Mouse (Mus musculus): ENCODE data around the gene Gm13212. TPM values are rescaled to one million over a fixed set of nuclear protein-coding genes. Genes with fewer than 3 reads are reported as not detected.
A peak's percentile ranks its signal among the peaks of the same experiment; 100 is the strongest.
"Not testable (repeated sequence)": the region's sequence is repeated elsewhere in the genome, so short reads cannot be mapped to it uniquely, and the experiment has no call there.

The Gm13212 gene
- polyA plus RNA-seq (2015; fragmentation: Nextera tagmentation; extraction: Ambion mirVana) = 0.90 and 1.4 TPM in 2 replicates

- whole genome bisulfite sequencing = 22% methylated on average over 11 of the region's 11 CpGs
- H3K9ac ChIP-seq; H3K27ac ChIP-seq; H3K4me1 ChIP-seq; H3K36me3 ChIP-seq; H3K9me3 ChIP-seq; H3K27me3 ChIP-seq; ATAC-seq (ENCODE audit: insufficient number of reproducible peaks, insufficient read depth, low FRiP score, low TSS enrichment, low read depth): not testable (repeated sequence)
- Histone ChIP-seq H3K4me2 (peak within 1 kb of the TSS; percentile 39), H3K4me3 (peak within 1 kb of the TSS; percentile 30)
These were observed at the start of gene Gm13212 for GRCm38 (mm10) chr4:145585078-145585477. Gene Gm13212 (plus strand): TSS chr4:145585166.

GRCm38 (mm10) chr4:145543861-145544260, 41.1 kb upstream of the Gm13212 start:
- H3K9ac ChIP-seq; H3K36me3 ChIP-seq; H3K27me3 ChIP-seq; ATAC-seq (ENCODE audit: insufficient number of reproducible peaks, insufficient read depth, low FRiP score, low TSS enrichment, low read depth); H3K4me1 ChIP-seq; H3K4me3 ChIP-seq; H3K4me2 ChIP-seq; H3K27ac ChIP-seq: not testable (repeated sequence)
- WGBS = 70% methylated on average over 5 of the region's 5 CpGs
- peaks cover 24% of the 10 kb centered on the region for H3K9me3 ChIP-seq

- peaks cover 33% of the 10 kb centered on the region for H3K9me3 ChIP-seq
- H3K27me3 ChIP-seq; H3K9ac ChIP-seq; H3K36me3 ChIP-seq; H3K4me3 ChIP-seq; H3K27ac ChIP-seq; H3K4me2 ChIP-seq; ATAC-seq (ENCODE audit: insufficient number of reproducible peaks, insufficient read depth, low FRiP score, low TSS enrichment, low read depth); H3K4me1 ChIP-seq: not testable (repeated sequence)
- WGBS = 23% methylated on average over 2 of the region's 2 CpGs
These were observed 39.9 kb upstream of the Gm13212 start for GRCm38 (mm10) chr4:145545106-145545505.

GRCm38 (mm10) chr4:145545734-145546349, 39.1 kb upstream of the Gm13212 start:
- H3K9me3 ChIP-seq = peaks cover 36% of the 10 kb centered on the region
- H3K9ac ChIP-seq; H3K36me3 ChIP-seq; H3K4me2 ChIP-seq; H3K27ac ChIP-seq; H3K4me3 ChIP-seq; H3K4me1 ChIP-seq; H3K27me3 ChIP-seq; ATAC-seq (ENCODE audit: insufficient number of reproducible peaks, insufficient read depth, low FRiP score, low TSS enrichment, low read depth): not testable (repeated sequence)
- WGBS = 70% methylated on average over 6 of the region's 6 CpGs

GRCm38 (mm10) chr4:145546477-145546876, 38.5 kb upstream of the Gm13212 start:
- H3K9ac ChIP-seq; H3K27me3 ChIP-seq; H3K36me3 ChIP-seq; H3K4me2 ChIP-seq; H3K4me1 ChIP-seq; H3K27ac ChIP-seq; H3K4me3 ChIP-seq; ATAC-seq (ENCODE audit: insufficient number of reproducible peaks, insufficient read depth, low FRiP score, low TSS enrichment, low read depth): not testable (repeated sequence)
- peaks cover 35% of the 10 kb centered on the region for H3K9me3 ChIP-seq
- WGBS = 85% methylated on average over 3 of the region's 3 CpGs

- H3K27ac ChIP-seq = no peak overlapping the region
These were observed 28.3 kb upstream of the Gm13212 start for GRCm38 (mm10) chr4:145556680-145557079.

GRCm38 (mm10) chr4:145559505-145560099, 25.4 kb upstream of the Gm13212 start:
- Histone ChIP-seq H3K9ac (no peak overlapping the region), H3K4me3 (no peak overlapping the region), H3K4me2 (no peak overlapping the region), H3K36me3 (no peaks in the 10 kb centered on the region), H3K4me1 (no peaks in the 10 kb centered on the region), H3K27ac (no peak overlapping the region), H3K9me3 (peaks cover 13% of the 10 kb centered on the region), H3K27me3 (no peaks in the 10 kb centered on the region)
- ATAC-seq (ENCODE audit: insufficient number of reproducible peaks, insufficient read depth, low FRiP score, low TSS enrichment, low read depth) = no peak; the same call in 1 of the 2 replicates
- WGBS = 37% methylated on average over 3 of the region's 3 CpGs

More at GRCm38 (mm10) chr4:145556680-145557079, 28.3 kb upstream of the Gm13212 start:
- no peaks in the 10 kb centered on the region for H3K36me3 ChIP-seq
- peaks cover 21% of the 10 kb centered on the region for H3K9me3 ChIP-seq
- H3K4me3 ChIP-seq = no peak overlapping the region
- no peak for ATAC-seq (ENCODE audit: insufficient number of reproducible peaks, insufficient read depth, low FRiP score, low TSS enrichment, low read depth)
- no peaks in the 10 kb centered on the region for H3K27me3 ChIP-seq
- H3K4me1 ChIP-seq = no peaks in the 10 kb centered on the region
- H3K4me2 ChIP-seq = no peak overlapping the region
- H3K9ac ChIP-seq = no peak overlapping the region
- 66% methylated on average over 1 of the region's 1 CpGs for WGBS

GRCm38 (mm10) chr4:145564111-145564821, 20.7 kb upstream of the Gm13212 start:
- Histone ChIP-seq H3K9ac (no peak overlapping the region), H3K36me3 (no peaks in the 10 kb centered on the region), H3K9me3 (peaks cover 8% of the 10 kb centered on the region), H3K27me3 (no peaks in the 10 kb centered on the region), H3K4me1 (no peaks in the 10 kb centered on the region), H3K4me3 (no peak overlapping the region), H3K27ac (no peak overlapping the region), H3K4me2 (no peak overlapping the region)
- WGBS = 68% methylated on average over 3 of the region's 3 CpGs
- no peak for ATAC-seq (ENCODE audit: insufficient number of reproducible peaks, insufficient read depth, low FRiP score, low TSS enrichment, low read depth)

GRCm38 (mm10) chr4:145570461-145570860, 14.5 kb upstream of the Gm13212 start:
- H3K4me3 ChIP-seq; H3K36me3 ChIP-seq; H3K9ac ChIP-seq; ATAC-seq (ENCODE audit: insufficient number of reproducible peaks, insufficient read depth, low FRiP score, low TSS enrichment, low read depth); H3K4me1 ChIP-seq; H3K4me2 ChIP-seq; H3K27me3 ChIP-seq; H3K27ac ChIP-seq: not testable (repeated sequence)
- peaks cover 14% of the 10 kb centered on the region for H3K9me3 ChIP-seq
- WGBS = 92% methylated on average over 6 of the region's 10 CpGs

- ATAC-seq (ENCODE audit: insufficient number of reproducible peaks, insufficient read depth, low FRiP score, low TSS enrichment, low read depth); H3K27ac ChIP-seq; H3K27me3 ChIP-seq; H3K9ac ChIP-seq; H3K4me1 ChIP-seq; H3K36me3 ChIP-seq; H3K4me3 ChIP-seq; H3K4me2 ChIP-seq: not testable (repeated sequence)
- 91% methylated on average over 8 of the region's 8 CpGs for WGBS
- peaks cover 15% of the 10 kb centered on the region for H3K9me3 ChIP-seq
These were observed 8.3 kb upstream of the Gm13212 start for GRCm38 (mm10) chr4:145576623-145577022.

- not testable (repeated sequence) for H3K27ac ChIP-seq, H3K4me2 ChIP-seq, H3K4me1 ChIP-seq, H3K36me3 ChIP-seq, H3K4me3 ChIP-seq, H3K9me3 ChIP-seq, H3K9ac ChIP-seq, H3K27me3 ChIP-seq
- 0 out of 2 replicates have a peak, but pooled peaks have one; percentile 59 for ATAC-seq (ENCODE audit: insufficient number of reproducible peaks, insufficient read depth, low FRiP score, low TSS enrichment, low read depth)
- WGBS = 79% methylated on average over 1 of the region's 1 CpGs
These were observed 4.6 kb upstream of the Gm13212 start for GRCm38 (mm10) chr4:145580333-145580732.

- ATAC-seq (ENCODE audit: insufficient number of reproducible peaks, insufficient read depth, low FRiP score, low TSS enrichment, low read depth); H3K36me3 ChIP-seq; H3K4me2 ChIP-seq; H3K9ac ChIP-seq; H3K27ac ChIP-seq; H3K4me3 ChIP-seq; H3K9me3 ChIP-seq; H3K4me1 ChIP-seq; H3K27me3 ChIP-seq: not testable (repeated sequence)
- WGBS = 78% methylated on average over 2 of the region's 2 CpGs
These were observed 1.1 kb downstream of the Gm13212 start for GRCm38 (mm10) chr4:145586046-145586445.
